Mouse (Mus musculus) CH12.LX (cell line): Measurements from ENCODE around the gene Acyp2. TPM values are rescaled to one million over a fixed set of nuclear protein-coding genes. Genes with fewer than 3 reads are reported as not detected.

Source experiments
- DNase-seq: peaks from one replicate; pipeline ENCODE4 v3.0.0-alpha.2; 2013; ENCODE audit errors: extremely low read depth
- H3K27ac ChIP-seq: 2 replicates; pipeline ENCODE4 v1.5.1; 2012; ENCODE audit warnings: low read depth, mild to moderate bottlenecking, control low read depth, moderate library complexity; ENCODE audit not compliant: insufficient read depth
- H3K27me3 ChIP-seq: replicated peaks from 2 replicates; pipeline ENCODE3; 2012; ENCODE audit warnings: inconsistent platforms
- H3K36me3 ChIP-seq, 2 experiments: replicated peaks in 1 of 2; 2 replicates each; pipeline versions ENCODE3 to v1.6.1; 2012; ENCODE audit warnings: inconsistent platforms in 1 of 2, low read length in 1 of 2, mild to moderate bottlenecking in 1 of 2, mixed read lengths in 1 of 2, moderate library complexity in 1 of 2; ENCODE audit not compliant: control insufficient read depth in 1 of 2, insufficient read depth in 1 of 2
- H3K4me1 ChIP-seq, 2 experiments: 2 replicates each; pipeline ENCODE4 v1.6.1; 2012; ENCODE audit warnings: inconsistent platforms in 1 of 2, moderate library complexity in 1 of 2; ENCODE audit not compliant: insufficient read depth in 2 of 2, control insufficient read depth in 1 of 2
- H3K4me2 ChIP-seq: 2 replicates; pipeline ENCODE4 v1.6.1; 2012; ENCODE audit warnings: low read depth, mild to moderate bottlenecking, control low read depth; ENCODE audit not compliant: poor library complexity, insufficient read depth, severe bottlenecking
- H3K4me3 ChIP-seq, 3 experiments: fragments of 150-350 bp in 1 of 3; sonication (generic) in 1 of 3; replicated peaks in 1 of 3; 2 replicates each; pipeline versions ENCODE3 to v1.5.1; 2011 to 2012; ENCODE audit warnings: low read depth in 2 of 3, low read length in 2 of 3, mild to moderate bottlenecking in 2 of 3, moderate library complexity in 2 of 3, control low read depth in 1 of 3, improper control_type of control experiment in 1 of 3, inconsistent platforms in 1 of 3, mixed read lengths in 1 of 3; ENCODE audit not compliant: poor library complexity in 1 of 3
- H3K79me2 ChIP-seq: replicated peaks from 2 replicates; pipeline ENCODE4 v1.6.1; 2012; ENCODE audit warnings: mild to moderate bottlenecking, moderate library complexity; ENCODE audit not compliant: control insufficient read depth, poor library complexity, insufficient read depth, severe bottlenecking; ENCODE audit errors: extremely low read depth
- H3K9ac ChIP-seq: 2 replicates; pipeline ENCODE4 v1.6.1; 2012; ENCODE audit warnings: low read depth, mild to moderate bottlenecking, control low read depth, moderate library complexity; ENCODE audit not compliant: insufficient read depth
- H3K9me3 ChIP-seq: replicated peaks from 2 replicates; pipeline ENCODE3; 2012; ENCODE audit warnings: low read length, inconsistent platforms, mixed read lengths
- BHLHE40 ChIP-seq: IDR thresholded peaks from 2 replicates; pipeline ENCODE4 v1.6.1; 2011; ENCODE audit warnings: mild to moderate bottlenecking, low read depth, low read length, improper control_type of control experiment
- CHD1 ChIP-seq: IDR thresholded peaks from 2 replicates; pipeline ENCODE4 v1.6.1; 2012; ENCODE audit warnings: low read depth, low read length, improper control_type of control experiment, inconsistent platforms
- CTCF ChIP-seq, 2 experiments: IDR thresholded peaks in 1 of 2; conservative IDR thresholded peaks in 1 of 2; 2 replicates each; pipeline ENCODE4 v1.5.1; 2011 to 2012; ENCODE audit warnings: low read depth in 2 of 2, low read length in 2 of 2, improper control_type of control experiment in 1 of 2, inconsistent platforms in 1 of 2, mild to moderate bottlenecking in 1 of 2, moderate library complexity in 1 of 2
- ELF1 ChIP-seq: IDR thresholded peaks from 2 replicates; pipeline ENCODE4 v1.6.1; 2014; ENCODE audit warnings: low read depth, mild to moderate bottlenecking, inconsistent platforms, low read length, improper control_type of control experiment
- EP300 ChIP-seq: IDR thresholded peaks from 2 replicates; pipeline ENCODE4 v1.6.1; 2011; ENCODE audit warnings: low read length, improper control_type of control experiment
- ETS1 ChIP-seq: conservative IDR thresholded peaks from 2 replicates; pipeline ENCODE4 v1.6.1; 2012; ENCODE audit warnings: low read depth, mild to moderate bottlenecking, inconsistent platforms, low read length, improper control_type of control experiment, moderate library complexity
- GABPA ChIP-seq: IDR thresholded peaks from 2 replicates; pipeline ENCODE4 v1.6.1; 2012; ENCODE audit warnings: low read depth, low read length, improper control_type of control experiment, inconsistent platforms; ENCODE audit not compliant: insufficient replicate concordance
- IRF4 ChIP-seq: IDR thresholded peaks from 2 replicates; pipeline ENCODE4 v1.6.1; 2014; ENCODE audit warnings: low read depth, mild to moderate bottlenecking, inconsistent platforms, low read length, improper control_type of control experiment
- JUN ChIP-seq: IDR thresholded peaks from 2 replicates; pipeline ENCODE4 v1.6.1; 2011; ENCODE audit warnings: low read depth, mild to moderate bottlenecking, low read length, improper control_type of control experiment, moderate library complexity; ENCODE audit not compliant: insufficient read depth
- JUND ChIP-seq: conservative IDR thresholded peaks from 2 replicates; pipeline ENCODE4 v1.6.1; 2011; ENCODE audit warnings: low read depth, low read length, improper control_type of control experiment
- MAFK ChIP-seq: IDR thresholded peaks from 2 replicates; pipeline ENCODE4 v1.6.1; 2011; ENCODE audit warnings: low read length, improper control_type of control experiment; ENCODE audit not compliant: insufficient replicate concordance
- MAX ChIP-seq: IDR thresholded peaks from 2 replicates; pipeline ENCODE4 v1.6.1; 2011; ENCODE audit warnings: low read length, improper control_type of control experiment
- MXI1 ChIP-seq: IDR thresholded peaks from 2 replicates; pipeline ENCODE4 v1.6.1; 2011; ENCODE audit warnings: mild to moderate bottlenecking, low read depth, low read length, improper control_type of control experiment
- NRF1 ChIP-seq: IDR thresholded peaks from 2 replicates; pipeline ENCODE4 v1.6.1; 2014; ENCODE audit warnings: low read depth, mild to moderate bottlenecking, inconsistent platforms, low read length, improper control_type of control experiment, moderate library complexity
- PAX5 ChIP-seq: IDR thresholded peaks from 2 replicates; pipeline ENCODE4 v1.6.1; 2012; ENCODE audit warnings: low read length, inconsistent platforms, mixed read lengths
- POLR2A ChIP-seq: IDR thresholded peaks from 2 replicates; pipeline ENCODE4 v1.6.1; 2011; ENCODE audit warnings: low read depth, mild to moderate bottlenecking, improper control_type of control experiment, low read length
- POLR2AphosphoS2 ChIP-seq: IDR thresholded peaks from 2 replicates; pipeline ENCODE4 v1.6.1; 2011; ENCODE audit warnings: low read depth, low read length, improper control_type of control experiment
- RAD21 ChIP-seq: IDR thresholded peaks from 2 replicates; pipeline ENCODE4 v1.6.1; 2011; ENCODE audit warnings: low read depth, mild to moderate bottlenecking, low read length, improper control_type of control experiment, moderate library complexity
- RCOR1 ChIP-seq: conservative IDR thresholded peaks from 2 replicates; pipeline ENCODE4 v1.6.1; 2012; ENCODE audit warnings: low read depth, mild to moderate bottlenecking, inconsistent platforms, low read length, improper control_type of control experiment
- SIN3A ChIP-seq: IDR thresholded peaks from 2 replicates; pipeline ENCODE4 v1.6.1; 2012; ENCODE audit warnings: low read length, improper control_type of control experiment, inconsistent platforms
- SMC3 ChIP-seq: IDR thresholded peaks from 2 replicates; pipeline ENCODE4 v1.6.1; 2011; ENCODE audit warnings: low read depth, low read length, improper control_type of control experiment
- TBP ChIP-seq: conservative IDR thresholded peaks from 2 replicates; pipeline ENCODE4 v1.6.1; 2011; ENCODE audit warnings: low read depth, low read length, improper control_type of control experiment
- USF2 ChIP-seq: conservative IDR thresholded peaks from 2 replicates; pipeline ENCODE4 v1.6.1; 2011; ENCODE audit warnings: low read depth, low read length, improper control_type of control experiment
- ZC3H11A ChIP-seq: IDR thresholded peaks from 2 replicates; pipeline ENCODE4 v1.6.1; 2012; ENCODE audit warnings: low read depth, mild to moderate bottlenecking, inconsistent platforms, low read length, improper control_type of control experiment
- ZKSCAN1 ChIP-seq: IDR thresholded peaks from 2 replicates; pipeline ENCODE4 v1.6.1; 2012; ENCODE audit warnings: low read depth, inconsistent platforms, low read length, improper control_type of control experiment, borderline replicate concordance
- ZMIZ1 ChIP-seq: IDR thresholded peaks from 2 replicates; pipeline ENCODE4 v1.6.1; 2012; ENCODE audit warnings: low read depth, mild to moderate bottlenecking, inconsistent platforms, low read length, improper control_type of control experiment
- ZNF384 ChIP-seq: IDR thresholded peaks from 2 replicates; pipeline ENCODE4 v1.6.1; 2012; ENCODE audit warnings: low read depth, low read length, improper control_type of control experiment, inconsistent platforms
- dilution Hi-C: fragments of 300-500 bp; cut with MboI; formaldehyde crosslinking; loops from 2 replicates; pipeline ENCODE4 v1.14.3; 2020; ENCODE audit warnings: low sequenced_read_pairs; ENCODE audit not compliant: extremely low pct_unique_long_range_greater_than_20kb, extremely low pct_ligation_motif_present
- in situ Hi-C: fragments of 300-500 bp; cut with MboI; formaldehyde crosslinking; loops from 3 replicates; pipeline ENCODE4 v1.14.3; 2019; ENCODE audit warnings: low sequenced_read_pairs, low pct_ligation_motif_present, low pct_unique_long_range_greater_than_20kb, mixed read lengths
- polyA plus RNA-seq: library from polyadenylated mRNA; unstranded; fragments of >175 nt; gene quantifications from 2 replicates; pipeline ENCODE4 v1.2.1, GENCODE M21; 2012; ENCODE audit warnings: low read depth; ENCODE audit not compliant: insufficient read length
- total RNA-seq, 2 experiments: library from RNA; depleted of rRNA; stranded (reverse); fragments of 300-350 nt in 1 of 2; fragments of >200 nt in 1 of 2; gene quantifications; 2 replicates each; pipeline ENCODE4 v1.2.3; 2012 to 2014

Acyp2 gene
- total and polyA plus RNA-seq, 3 experiments: 0.17 to 3.1 (median 1.7) TPM

DNA sequence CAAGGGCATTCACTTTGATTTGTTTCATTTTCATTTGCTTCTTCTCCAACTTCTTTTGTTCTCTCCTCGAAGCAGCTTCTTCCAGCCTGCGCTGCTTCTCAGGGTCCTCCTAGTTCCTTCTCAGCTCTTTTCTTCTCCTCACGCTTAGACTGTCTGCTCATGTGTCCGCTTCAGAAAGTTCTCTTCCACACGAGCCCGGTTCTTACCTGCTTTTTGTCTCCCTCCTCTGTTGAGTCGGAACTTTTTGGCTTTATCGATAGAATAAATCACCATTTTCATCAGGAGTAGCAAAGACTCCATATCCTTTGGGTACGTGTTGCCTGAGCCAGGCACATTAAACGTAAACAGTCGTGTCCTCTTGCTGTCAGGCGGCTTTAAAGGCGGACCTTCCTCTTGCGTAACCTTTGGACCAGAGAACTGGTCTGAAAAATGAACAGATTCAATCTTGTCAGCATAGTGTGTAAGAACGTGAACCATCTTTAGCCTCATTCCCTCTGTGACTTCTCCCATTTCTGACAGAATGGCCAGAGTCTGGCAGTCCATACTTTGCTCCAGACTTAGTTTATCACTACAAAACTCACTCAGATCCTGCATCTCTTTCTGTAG lies 76.5 kb downstream of the Acyp2 start:
- no peaks in the 10 kb centered on the region for H3K27me3 ChIP-seq

DNA sequence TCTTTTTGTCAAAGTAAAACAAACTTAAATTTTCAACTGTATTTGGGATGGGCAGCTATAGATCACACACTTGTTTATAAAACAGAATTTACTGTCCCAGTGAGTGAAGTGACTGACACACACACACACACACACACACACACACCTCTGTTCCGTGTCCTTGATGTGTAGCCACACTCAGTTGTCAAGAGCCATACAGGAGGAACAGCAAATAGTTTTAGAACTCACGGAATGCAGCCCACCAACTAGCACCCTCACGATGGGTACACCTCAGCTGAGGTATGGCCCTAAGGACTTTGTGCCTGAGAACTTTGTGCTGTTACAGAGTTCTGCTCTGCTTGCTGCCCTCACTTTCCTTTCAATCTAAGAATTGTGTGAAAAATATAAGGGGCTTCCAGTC lies 78.8 kb downstream of the Acyp2 start:
- Histone ChIP-seq H3K27me3 (no peaks in the 10 kb centered on the region), H3K4me2 (no peak overlapping the region), H3K27ac (no peak overlapping the region), H3K79me2 (no peaks in the 10 kb centered on the region), H3K9me3 (no peaks in the 10 kb centered on the region), H3K4me1 (no peaks in the 10 kb centered on the region), H3K36me3 (no peaks in the 10 kb centered on the region), H3K4me3 (no peak overlapping the region), H3K9ac (no peak overlapping the region)
- no peak for DNase-seq
- in situ Hi-C loops: no loop called here
- dilution Hi-C loops: no loop called here
- TF ChIP-seq CHD1 (no peak), BHLHE40 (no peak), IRF4 (no peak), RAD21 (no peak), POLR2A (no peak), JUN (no peak), USF2 (no peak), ZMIZ1 (no peak), PAX5 (no peak), GABPA (no peak), NRF1 (no peak), RCOR1 (no peak), SIN3A (no peak)

More for the DNA sequence above, 76.5 kb downstream of the Acyp2 start:
- TF ChIP-seq ELF1 (no peak), POLR2AphosphoS2 (no peak), ETS1 (no peak), ZC3H11A (no peak), IRF4 (no peak), JUND (no peak), RCOR1 (no peak), MAX (no peak), BHLHE40 (no peak), MXI1 (no peak), MAFK (no peak), ZNF384 (no peak), SIN3A (no peak), ZKSCAN1 (no peak), TBP (no peak), JUN (no peak), CTCF (conservative IDR thresholded peaks at IDR 0.05 in 1 of 2, IDR thresholded peaks at IDR 0.05 in 1 of 2; ENCODE audit: low read depth in 2 of 2, low read length in 2 of 2) (no peak), EP300 (no peak), SMC3 (no peak)
- no peak overlapping the region for H3K9ac ChIP-seq
- no peak overlapping the region for H3K27ac ChIP-seq
- no peaks in the 10 kb centered on the region for H3K36me3 ChIP-seq
- no peak for DNase-seq
- dilution Hi-C loops: no loop called here
- no peaks in the 10 kb centered on the region for H3K9me3 ChIP-seq
- H3K4me1 ChIP-seq: no peaks in the 10 kb centered on the region; a peak in 1 of 4 replicates
- in situ Hi-C loops: no loop called here
- H3K4me2 ChIP-seq: no peak overlapping the region
- no peak overlapping the region for H3K4me3 ChIP-seq
- H3K79me2 ChIP-seq: no peaks in the 10 kb centered on the region
